Mouse (Mus musculus): ENCODE measurements around the gene Mex3a. TPM values are rescaled to one million over a fixed set of nuclear protein-coding genes. Genes with fewer than 3 reads are reported as not detected.

Mex3a gene
- total RNA-seq, 1 experiment from 2014 or later = 0.47 TPM

GRCm38 (mm10) chr3:88540085-88540484 is 7.9 kb downstream of the Mex3a start:
- ATAC-seq (ENCODE audit: extremely low read depth, insufficient number of reproducible peaks, low FRiP score, poor library complexity, severe bottlenecking) = no peak

- no peak for ATAC-seq (ENCODE audit: extremely low read depth, insufficient number of reproducible peaks, low FRiP score, poor library complexity, severe bottlenecking)
Observed at GRCm38 (mm10) chr3:88541622-88542401, 9.6 kb downstream of the Mex3a start.

DNA sequence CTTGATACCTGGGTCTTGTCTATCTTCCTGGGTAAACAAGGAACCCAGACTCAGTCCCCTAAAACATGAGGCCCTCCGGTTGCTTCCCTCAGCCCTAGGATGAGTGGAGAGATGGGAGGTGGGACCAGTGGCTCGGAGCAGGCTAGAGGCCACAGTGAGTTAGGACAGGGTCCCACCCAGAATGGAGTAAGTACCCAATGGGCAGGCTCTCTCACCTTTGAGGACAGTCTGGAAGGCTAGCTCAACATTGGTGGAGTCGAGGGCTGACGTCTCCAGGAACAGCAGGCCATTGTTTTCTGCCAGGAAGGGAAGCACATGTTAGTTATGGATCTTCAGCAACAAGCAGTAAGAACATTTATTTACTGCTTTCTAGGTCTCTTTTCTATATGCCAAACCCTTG is 10.3 kb downstream of the Mex3a start:
- no peak for ATAC-seq (ENCODE audit: extremely low read depth, insufficient number of reproducible peaks, low FRiP score, poor library complexity, severe bottlenecking)

GRCm38 (mm10) chr3:88543174-88543573 is 11.0 kb downstream of the Mex3a start:
- ATAC-seq (ENCODE audit: extremely low read depth, insufficient number of reproducible peaks, low FRiP score, poor library complexity, severe bottlenecking) = no peak

DNA sequence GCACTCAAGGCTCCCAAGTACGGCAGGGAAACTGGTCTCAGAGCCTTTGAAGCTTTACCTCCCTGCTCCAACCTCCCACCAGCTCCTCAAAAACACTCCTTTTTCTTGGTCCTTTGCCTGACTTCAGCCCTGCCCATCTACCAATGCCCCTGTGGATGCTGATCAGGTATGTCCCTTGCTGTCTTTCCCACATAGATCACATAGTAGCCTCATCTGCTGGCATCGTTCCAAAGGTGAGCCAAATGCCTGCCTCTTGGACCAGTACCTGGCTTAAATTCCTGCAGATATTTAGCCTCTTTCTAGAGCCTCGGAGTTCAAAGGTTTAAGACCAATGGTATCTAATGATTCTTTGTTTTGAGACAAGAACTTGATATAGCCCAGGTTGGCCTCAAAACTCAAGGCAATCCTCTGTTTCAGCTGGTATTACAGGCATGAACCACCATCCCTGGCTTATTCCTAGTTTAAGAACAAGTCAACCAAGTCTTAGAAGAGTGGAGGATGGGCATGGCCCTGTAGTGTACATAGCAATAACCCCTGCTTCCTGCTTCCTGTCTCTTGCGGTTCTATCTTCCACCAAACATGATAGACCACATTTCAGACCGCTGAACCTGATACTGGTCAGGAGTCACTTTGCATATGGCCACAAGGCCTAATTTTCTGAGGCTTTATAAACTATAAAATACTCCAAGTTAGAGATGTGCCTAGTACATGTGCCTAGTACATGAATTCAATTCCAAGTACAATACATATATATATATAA is 11.6 kb downstream of the Mex3a start:
- ATAC-seq (ENCODE audit: extremely low read depth, insufficient number of reproducible peaks, low FRiP score, poor library complexity, severe bottlenecking) = no peak

GRCm38 (mm10) chr3:88544514-88544913 is 12.3 kb downstream of the Mex3a start:
- no peak for ATAC-seq (ENCODE audit: extremely low read depth, insufficient number of reproducible peaks, low FRiP score, poor library complexity, severe bottlenecking)

GRCm38 (mm10) chr3:88544955-88545591 is 12.9 kb downstream of the Mex3a start:
- peak; percentile 36; the same call in 1 of the 2 replicates for ATAC-seq (ENCODE audit: extremely low read depth, insufficient number of reproducible peaks, low FRiP score, poor library complexity, severe bottlenecking)

GRCm38 (mm10) chr3:88546674-88547418 is 14.7 kb downstream of the Mex3a start:
- no peak for ATAC-seq (ENCODE audit: extremely low read depth, insufficient number of reproducible peaks, low FRiP score, poor library complexity, severe bottlenecking)

DNA sequence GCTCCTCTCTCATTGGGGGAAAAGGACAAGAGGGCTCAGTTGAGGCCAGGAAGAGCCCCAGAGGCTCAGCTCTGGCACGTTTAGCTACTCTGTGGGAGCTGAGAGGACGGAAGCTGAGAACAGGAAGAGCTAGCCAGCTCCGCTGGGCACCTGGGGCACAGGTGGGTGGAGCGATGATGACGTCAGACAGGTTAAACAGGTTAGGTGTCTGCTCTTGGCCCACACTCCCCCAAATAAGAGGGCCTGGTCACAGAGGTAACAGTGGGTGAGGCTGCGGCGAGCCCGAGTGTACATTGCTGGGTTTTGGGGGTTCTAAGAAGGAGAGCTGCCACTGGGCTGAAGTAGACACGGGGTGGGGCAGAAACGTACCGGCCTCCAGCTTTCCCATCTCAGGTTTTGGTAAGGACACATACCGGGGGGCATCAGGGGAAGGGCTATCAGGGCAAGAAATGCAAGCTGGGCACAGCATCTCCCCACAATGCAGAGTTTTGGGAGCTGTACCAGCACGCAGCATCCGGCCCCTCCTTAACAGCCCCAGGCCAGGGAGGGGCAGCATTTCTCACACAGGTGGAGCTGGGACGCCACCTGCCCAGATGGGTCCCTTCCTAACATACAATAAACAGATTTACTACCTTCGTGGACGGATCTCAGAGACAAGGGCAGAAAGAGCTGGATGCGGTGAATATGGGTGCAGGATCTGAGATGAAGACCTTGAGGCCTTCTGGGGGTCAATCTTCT is 16.2 kb downstream of the Mex3a start, which contains the start of gene Rab25:
TSS of gene Rab25 (minus strand) at position 121 of the 738 bp plus-strand sequence.
- ATAC-seq (ENCODE audit: extremely low read depth, insufficient number of reproducible peaks, low FRiP score, poor library complexity, severe bottlenecking) = no peak

DNA sequence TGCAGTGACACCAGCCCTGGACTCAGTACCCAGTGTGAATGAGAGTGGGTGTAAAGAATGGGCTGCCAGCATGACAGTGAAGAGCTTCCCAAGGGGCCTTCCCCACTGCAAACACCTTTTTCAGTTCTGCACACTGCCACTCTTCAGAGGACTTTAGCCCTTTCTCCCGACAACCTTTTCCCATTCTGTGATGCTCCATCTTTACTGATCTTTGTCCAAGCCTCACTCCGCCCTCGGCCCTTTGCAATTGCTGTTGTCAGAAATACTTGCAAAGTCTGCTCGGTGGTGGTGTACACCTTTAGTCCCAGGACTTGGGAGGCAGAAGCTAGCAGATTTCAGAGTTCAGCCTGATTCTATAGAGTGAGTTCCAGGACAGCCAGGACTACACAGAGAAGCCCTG is 19.4 kb downstream of the Mex3a start:
- no peak for ATAC-seq (ENCODE audit: extremely low read depth, insufficient number of reproducible peaks, low FRiP score, poor library complexity, severe bottlenecking)

GRCm38 (mm10) chr3:88552082-88552645 is 20.0 kb downstream of the Mex3a start:
- ATAC-seq (ENCODE audit: extremely low read depth, insufficient number of reproducible peaks, low FRiP score, poor library complexity, severe bottlenecking) = no peak

DNA sequence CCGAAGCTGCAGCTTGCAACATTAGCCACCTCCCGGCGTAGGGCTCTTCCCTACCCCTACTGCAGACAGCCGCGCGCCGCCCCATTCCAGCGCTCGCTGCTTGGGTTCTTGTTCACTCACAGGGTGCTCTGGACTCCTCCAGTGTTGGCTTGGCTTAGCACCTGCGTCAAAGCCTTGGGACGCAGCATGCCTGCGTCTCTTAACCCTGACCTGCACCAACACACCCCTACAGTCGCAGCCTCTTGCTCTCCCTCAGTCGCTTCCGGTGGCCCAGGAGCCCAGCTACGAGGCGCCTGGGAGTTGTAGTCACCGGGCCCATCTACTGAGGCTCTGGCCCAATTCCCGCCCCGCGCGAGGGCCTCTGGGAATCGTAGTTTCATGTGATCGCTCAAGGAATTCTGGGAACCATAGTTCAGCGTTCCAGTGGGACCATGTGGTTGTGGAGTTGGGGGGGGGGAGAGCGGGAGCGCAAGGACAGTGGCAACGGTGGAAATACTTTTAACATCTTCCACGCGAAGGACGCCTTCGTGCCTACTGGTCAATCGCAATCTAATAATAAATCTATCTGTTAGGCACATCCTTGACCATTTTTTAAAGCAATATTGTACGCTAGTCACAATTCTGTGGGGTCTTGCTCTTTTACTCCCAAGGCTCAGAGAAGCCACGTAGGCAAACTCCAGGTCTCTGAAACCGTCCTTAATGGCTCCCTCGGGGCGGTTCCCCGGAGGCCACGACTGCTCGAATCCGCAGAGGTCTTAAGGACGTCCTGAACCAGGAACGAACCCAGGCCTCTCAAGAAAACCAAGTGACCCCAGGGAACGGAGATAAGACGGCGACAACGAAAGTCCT is 20.7 kb downstream of the Mex3a start, which contains the start of gene Lamtor2:
TSS of gene Lamtor2 (minus strand) at position 399 of the 849 bp plus-strand sequence.
- ATAC-seq (ENCODE audit: extremely low read depth, insufficient number of reproducible peaks, low FRiP score, poor library complexity, severe bottlenecking) = peak; percentile 76

DNA sequence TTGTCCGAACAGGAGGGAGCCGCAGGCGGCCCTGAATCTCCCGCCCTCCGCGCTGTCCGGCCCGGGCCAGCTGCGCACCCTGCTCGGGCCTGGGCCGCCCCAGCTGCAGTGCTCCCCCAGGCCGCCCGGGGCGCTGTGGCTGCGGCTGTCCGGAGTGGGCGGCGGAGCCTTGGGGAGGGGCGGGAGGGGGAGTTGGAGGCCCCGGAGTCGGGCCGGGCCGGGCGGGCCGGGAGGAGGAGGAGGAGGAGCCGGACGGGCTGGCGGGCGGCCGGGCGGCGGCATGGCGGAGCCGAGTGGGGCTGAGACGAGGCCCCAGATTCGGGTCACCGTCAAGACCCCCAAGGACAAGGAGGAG is 21.3 kb downstream of the Mex3a start, which contains the start of gene Ubqln4:
TSS of gene Ubqln4 (plus strand) at position 234 of the 355 bp plus-strand sequence.
- peak; percentile 62 for ATAC-seq (ENCODE audit: extremely low read depth, insufficient number of reproducible peaks, low FRiP score, poor library complexity, severe bottlenecking)

DNA sequence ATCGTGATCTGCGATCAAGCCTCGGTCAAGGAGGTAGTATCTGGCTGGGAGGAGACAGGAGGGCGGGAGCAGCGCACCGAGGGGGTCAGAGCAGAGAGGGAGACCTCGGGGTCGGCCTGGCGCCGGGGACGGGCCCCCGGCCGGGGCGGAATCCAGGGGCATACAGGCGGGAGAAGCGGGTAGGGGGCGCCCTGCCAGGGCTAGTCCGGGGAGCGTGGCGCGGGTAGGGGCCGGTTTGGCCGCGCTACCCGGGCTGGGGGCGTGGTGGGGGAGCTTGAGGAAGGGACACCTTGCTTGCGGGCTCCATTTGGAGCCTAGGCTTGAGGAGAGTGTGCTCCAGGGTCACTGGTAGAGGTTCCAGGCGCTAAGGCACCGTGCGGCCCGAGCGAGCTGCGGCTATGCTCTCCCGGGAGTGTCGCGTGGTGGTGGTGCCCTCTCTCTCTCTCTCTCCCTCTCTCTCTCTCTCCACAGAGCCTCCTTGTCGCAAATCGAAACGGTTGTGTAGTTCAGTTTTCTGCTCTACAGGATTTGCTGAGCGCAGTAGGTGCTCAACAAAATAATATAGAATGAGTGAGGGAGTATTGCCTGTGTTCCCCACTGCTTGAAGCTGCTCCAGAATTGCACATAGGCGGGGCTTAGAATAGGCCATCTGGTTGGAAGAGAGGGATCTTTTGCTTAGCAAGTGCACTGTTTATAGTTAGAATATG is 21.8 kb downstream of the Mex3a start:
- no peak for ATAC-seq (ENCODE audit: extremely low read depth, insufficient number of reproducible peaks, low FRiP score, poor library complexity, severe bottlenecking)

- ATAC-seq (ENCODE audit: extremely low read depth, insufficient number of reproducible peaks, low FRiP score, poor library complexity, severe bottlenecking) = no peak
Observed at GRCm38 (mm10) chr3:88555069-88555605, 22.9 kb downstream of the Mex3a start.

DNA sequence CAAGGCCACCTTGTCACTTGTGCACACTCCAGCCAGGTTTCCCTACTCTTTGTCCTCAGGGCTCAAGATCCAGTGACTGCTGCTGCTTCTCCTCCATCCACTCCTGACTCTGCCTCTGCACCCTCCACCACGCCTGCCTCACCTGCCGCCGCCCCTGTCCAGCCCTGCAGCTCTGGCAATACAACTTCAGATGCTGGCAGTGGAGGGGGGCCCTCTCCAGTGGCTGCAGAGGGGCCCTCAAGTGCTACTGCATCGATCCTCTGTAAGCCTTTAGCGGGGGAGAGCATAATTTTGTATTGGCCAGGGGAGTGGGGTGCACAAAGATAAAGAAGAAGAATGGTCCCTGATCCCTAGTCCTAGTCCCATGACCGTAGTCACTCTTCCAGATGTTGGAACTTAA is 23.5 kb downstream of the Mex3a start:
- ATAC-seq (ENCODE audit: extremely low read depth, insufficient number of reproducible peaks, low FRiP score, poor library complexity, severe bottlenecking) = no peak
